Mouse (Mus musculus): ENCODE results near the gene B2m. TPM values are rescaled to one million over a fixed set of nuclear protein-coding genes. Genes with fewer than 3 reads are reported as not detected.
A peak's percentile ranks its signal among the peaks of the same experiment; 100 is the strongest.

B2m gene
- polyA plus RNA-seq, 1 experiment = 215 TPM

- Histone ChIP-seq H3K27me3 (ENCODE audit: control insufficient read depth, insufficient read depth, insufficient read length) (no peaks in the 10 kb centered on the region), H3K4me3 (ENCODE audit: insufficient read depth, poor library complexity, severe bottlenecking) (no peak overlapping the region), H3K36me3 (ENCODE audit: control insufficient read depth, insufficient read depth) (no peaks in the 10 kb centered on the region), H3ac (ENCODE audit: control insufficient read depth, insufficient read length, low read depth) (no peak overlapping the region), H3K79me3 (ENCODE audit: low read depth) (peaks cover 1% of the 10 kb centered on the region), H3K79me2 (ENCODE audit: control insufficient read depth, insufficient read depth) (peaks cover 6% of the 10 kb centered on the region)
- TF ChIP-seq MYOD1 (IDR thresholded peaks at IDR 0.05; ENCODE audit: control insufficient read depth, insufficient read length, low read depth) (no peak), MAX (IDR thresholded peaks at IDR 0.05) (no peak), CEBPB (IDR thresholded peaks at IDR 0.05; ENCODE audit: low read depth) (no peak), FOSL1 (IDR thresholded peaks at IDR 0.05; ENCODE audit: insufficient read depth, low read length, poor library complexity, severe bottlenecking) (no peak), CTCF (IDR thresholded peaks at IDR 0.05; ENCODE audit: control insufficient read depth, insufficient read depth, insufficient read length) (no peak), USF1 (IDR thresholded peaks at IDR 0.05; ENCODE audit: low read depth) (no peak), MYOG (IDR thresholded peaks at IDR 0.05; ENCODE audit: control insufficient read depth, extremely low read depth, insufficient read length) (no peak)
Observed at GRCm38 (mm10) chr2:122143111-122143510, 4.4 kb upstream of the B2m start.

- no peak overlapping the region for H3ac ChIP-seq (ENCODE audit: control insufficient read depth, insufficient read length, low read depth)
Observed at GRCm38 (mm10) chr2:122145756-122146155, 1.7 kb upstream of the B2m start.

GRCm38 (mm10) chr2:122146687-122147086, 799 bp upstream of the B2m start:
- Histone ChIP-seq H3K27me3 (ENCODE audit: control insufficient read depth, insufficient read depth, insufficient read length) (no peaks in the 10 kb centered on the region), H3K4me3 (ENCODE audit: insufficient read depth, poor library complexity, severe bottlenecking) (no peak overlapping the region), H3ac (ENCODE audit: control insufficient read depth, insufficient read length, low read depth) (no peak overlapping the region), H3K79me3 (ENCODE audit: low read depth) (peaks cover 37% of the 10 kb centered on the region), H3K79me2 (ENCODE audit: control insufficient read depth, insufficient read depth) (peaks cover 42% of the 10 kb centered on the region), H3K36me3 (ENCODE audit: control insufficient read depth, insufficient read depth) (peaks cover 21% of the 10 kb centered on the region)
- TF ChIP-seq CTCF (IDR thresholded peaks at IDR 0.05; ENCODE audit: control insufficient read depth, insufficient read depth, insufficient read length) = no peak
- no peak for TF ChIP-seq CEBPB (IDR thresholded peaks at IDR 0.05; ENCODE audit: low read depth)
- TF ChIP-seq FOSL1 (IDR thresholded peaks at IDR 0.05; ENCODE audit: insufficient read depth, low read length, poor library complexity, severe bottlenecking) = no peak
- TF ChIP-seq MYOG (IDR thresholded peaks at IDR 0.05; ENCODE audit: control insufficient read depth, extremely low read depth, insufficient read length) = no peak
- no peak for TF ChIP-seq MYOD1 (IDR thresholded peaks at IDR 0.05; ENCODE audit: control insufficient read depth, insufficient read length, low read depth)
- TF ChIP-seq USF1 (IDR thresholded peaks at IDR 0.05; ENCODE audit: low read depth) = no peak
- no peak for TF ChIP-seq MAX (IDR thresholded peaks at IDR 0.05)

More at GRCm38 (mm10) chr2:122145756-122146155, 1.7 kb upstream of the B2m start:
- Histone ChIP-seq H3K79me3 (ENCODE audit: low read depth) (peaks cover 28% of the 10 kb centered on the region), H3K36me3 (ENCODE audit: control insufficient read depth, insufficient read depth) (peaks cover 12% of the 10 kb centered on the region), H3K27me3 (ENCODE audit: control insufficient read depth, insufficient read depth, insufficient read length) (no peaks in the 10 kb centered on the region), H3K4me3 (ENCODE audit: insufficient read depth, poor library complexity, severe bottlenecking) (no peak overlapping the region), H3K79me2 (ENCODE audit: control insufficient read depth, insufficient read depth) (peaks cover 32% of the 10 kb centered on the region)
- TF ChIP-seq CEBPB (IDR thresholded peaks at IDR 0.05; ENCODE audit: low read depth) (no peak), FOSL1 (IDR thresholded peaks at IDR 0.05; ENCODE audit: insufficient read depth, low read length, poor library complexity, severe bottlenecking) (no peak), USF1 (IDR thresholded peaks at IDR 0.05; ENCODE audit: low read depth) (no peak), MYOD1 (IDR thresholded peaks at IDR 0.05; ENCODE audit: control insufficient read depth, insufficient read length, low read depth) (no peak), MYOG (IDR thresholded peaks at IDR 0.05; ENCODE audit: control insufficient read depth, extremely low read depth, insufficient read length) (no peak), CTCF (IDR thresholded peaks at IDR 0.05; ENCODE audit: control insufficient read depth, insufficient read depth, insufficient read length) (no peak), MAX (IDR thresholded peaks at IDR 0.05) (no peak)

- H3K79me2 ChIP-seq (ENCODE audit: control insufficient read depth, insufficient read depth) = peaks cover 50% of the 10 kb centered on the region
- no peak for TF ChIP-seq USF1 (IDR thresholded peaks at IDR 0.05; ENCODE audit: low read depth)
- TF ChIP-seq CTCF (IDR thresholded peaks at IDR 0.05; ENCODE audit: control insufficient read depth, insufficient read depth, insufficient read length) = no peak
- no peak for TF ChIP-seq MYOD1 (IDR thresholded peaks at IDR 0.05; ENCODE audit: control insufficient read depth, insufficient read length, low read depth)
- TF ChIP-seq FOSL1 (IDR thresholded peaks at IDR 0.05; ENCODE audit: insufficient read depth, low read length, poor library complexity, severe bottlenecking) = no peak
- no peak for TF ChIP-seq MYOG (IDR thresholded peaks at IDR 0.05; ENCODE audit: control insufficient read depth, extremely low read depth, insufficient read length)
- TF ChIP-seq MAX (IDR thresholded peaks at IDR 0.05) = no peak
- no peak for TF ChIP-seq CEBPB (IDR thresholded peaks at IDR 0.05; ENCODE audit: low read depth)
- H3K27me3 ChIP-seq (ENCODE audit: control insufficient read depth, insufficient read depth, insufficient read length) = no peaks in the 10 kb centered on the region
Observed at GRCm38 (mm10) chr2:122148242-122148917, 894 bp downstream of the B2m start.

GRCm38 (mm10) chr2:122149316-122149715, 1.8 kb downstream of the B2m start:
- peaks cover 50% of the 10 kb centered on the region for H3K79me2 ChIP-seq (ENCODE audit: control insufficient read depth, insufficient read depth)
- H3K27me3 ChIP-seq (ENCODE audit: control insufficient read depth, insufficient read depth, insufficient read length) = no peaks in the 10 kb centered on the region
- TF ChIP-seq CTCF (IDR thresholded peaks at IDR 0.05; ENCODE audit: control insufficient read depth, insufficient read depth, insufficient read length) = no peak
- TF ChIP-seq CEBPB (IDR thresholded peaks at IDR 0.05; ENCODE audit: low read depth) = no peak
- TF ChIP-seq USF1 (IDR thresholded peaks at IDR 0.05; ENCODE audit: low read depth) = no peak
- TF ChIP-seq MYOD1 (IDR thresholded peaks at IDR 0.05; ENCODE audit: control insufficient read depth, insufficient read length, low read depth) = no peak
- no peak for TF ChIP-seq MYOG (IDR thresholded peaks at IDR 0.05; ENCODE audit: control insufficient read depth, extremely low read depth, insufficient read length)
- no peak for TF ChIP-seq MAX (IDR thresholded peaks at IDR 0.05)
- TF ChIP-seq FOSL1 (IDR thresholded peaks at IDR 0.05; ENCODE audit: insufficient read depth, low read length, poor library complexity, severe bottlenecking) = no peak
- H3K4me3 ChIP-seq (ENCODE audit: insufficient read depth, poor library complexity, severe bottlenecking) = peak overlapping the region; percentile 72
- H3K79me3 ChIP-seq (ENCODE audit: low read depth) = peaks cover 38% of the 10 kb centered on the region
- no peak overlapping the region for H3ac ChIP-seq (ENCODE audit: control insufficient read depth, insufficient read length, low read depth)
- peaks cover 45% of the 10 kb centered on the region for H3K36me3 ChIP-seq (ENCODE audit: control insufficient read depth, insufficient read depth)

More at GRCm38 (mm10) chr2:122148242-122148917, 894 bp downstream of the B2m start:
- Histone ChIP-seq H3K36me3 (ENCODE audit: control insufficient read depth, insufficient read depth) (peaks cover 38% of the 10 kb centered on the region), H3K79me3 (ENCODE audit: low read depth) (peaks cover 38% of the 10 kb centered on the region), H3K4me3 (ENCODE audit: insufficient read depth, poor library complexity, severe bottlenecking) (peak overlapping the region; percentile 72), H3ac (ENCODE audit: control insufficient read depth, insufficient read length, low read depth) (peak overlapping the region; percentile 96)
